Mouse (Mus musculus): ENCODE measurements around the gene Hspa8. TPM values are rescaled to one million over a fixed set of nuclear protein-coding genes. Genes with fewer than 3 reads are reported as not detected.
A peak's percentile ranks its signal among the peaks of the same experiment; 100 is the strongest.
"Not testable (repeated sequence)": the region's sequence is repeated elsewhere in the genome, so short reads cannot be mapped to it uniquely, and the experiment has no call there.

Gene Hspa8
- polyA plus RNA-seq, 1 experiment from 2014 or later = 3,368 TPM

GRCm38 (mm10) chr9:40773869-40774268, 26.9 kb upstream of the Hspa8 start:
- H3K4me1 ChIP-seq = peaks cover 5% of the 10 kb centered on the region
- H3K36me3 ChIP-seq = no peaks in the 10 kb centered on the region
- H3K27me3 ChIP-seq (ENCODE audit: insufficient read depth, poor library complexity, severe bottlenecking) = no peaks in the 10 kb centered on the region
- H3K9me3 ChIP-seq = no peaks in the 10 kb centered on the region
- 79% methylated on average over 4 of the region's 4 CpGs for WGBS
- DNase-seq (ENCODE audit: low spot score) = no peak
- no peak overlapping the region for H3K4me3 ChIP-seq
- no peak overlapping the region for H3K27ac ChIP-seq

GRCm38 (mm10) chr9:40776044-40776443, 24.7 kb upstream of the Hspa8 start:
- H3K9me3 ChIP-seq = no peaks in the 10 kb centered on the region
- H3K27me3 ChIP-seq (ENCODE audit: insufficient read depth, poor library complexity, severe bottlenecking) = no peaks in the 10 kb centered on the region
- H3K4me3 ChIP-seq = no peak overlapping the region
- WGBS = 45% methylated on average over 1 of the region's 1 CpGs
- peaks cover 3% of the 10 kb centered on the region; the same call in 1 of the 2 replicates for H3K4me1 ChIP-seq
- no peak for DNase-seq (ENCODE audit: low spot score)
- H3K36me3 ChIP-seq = no peaks in the 10 kb centered on the region
- H3K27ac ChIP-seq = no peak overlapping the region

GRCm38 (mm10) chr9:40776459-40777248, 24.1 kb upstream of the Hspa8 start:
- Histone ChIP-seq H3K36me3 (no peaks in the 10 kb centered on the region), H3K27ac (no peak overlapping the region), H3K4me1 (peaks cover 8% of the 10 kb centered on the region), H3K27me3 (ENCODE audit: insufficient read depth, poor library complexity, severe bottlenecking) (no peaks in the 10 kb centered on the region), H3K4me3 (no peak overlapping the region), H3K9me3 (no peaks in the 10 kb centered on the region)
- DNase-seq (ENCODE audit: low spot score) = no peak
- 62% methylated on average over 11 of the region's 11 CpGs for WGBS

GRCm38 (mm10) chr9:40780111-40780510, 20.7 kb upstream of the Hspa8 start:
- 66% methylated on average over 3 of the region's 3 CpGs for WGBS
- Histone ChIP-seq H3K27ac (no peak overlapping the region), H3K4me3 (no peak overlapping the region), H3K4me1 (peaks cover 31% of the 10 kb centered on the region), H3K9me3 (no peaks in the 10 kb centered on the region), H3K27me3 (ENCODE audit: insufficient read depth, poor library complexity, severe bottlenecking) (no peaks in the 10 kb centered on the region), H3K36me3 (0 out of 2 replicates have a peak, but pooled peaks cover 4% of the 10 kb centered on the region)
- no peak for DNase-seq (ENCODE audit: low spot score)

- no peak for DNase-seq (ENCODE audit: low spot score)
- peak overlapping the region; percentile 83 for H3K27ac ChIP-seq
Observed at GRCm38 (mm10) chr9:40780892-40781725, 19.7 kb upstream of the Hspa8 start.

GRCm38 (mm10) chr9:40781726-40782581, 18.8 kb upstream of the Hspa8 start:
- H3K4me3 ChIP-seq = peak overlapping the region; percentile 48
- 26% methylated on average over 26 of the region's 26 CpGs for WGBS
- no peaks in the 10 kb centered on the region for H3K9me3 ChIP-seq
- H3K27me3 ChIP-seq (ENCODE audit: insufficient read depth, poor library complexity, severe bottlenecking) = no peaks in the 10 kb centered on the region
- DNase-seq (ENCODE audit: low spot score) = no peak
- H3K4me1 ChIP-seq = peaks cover 31% of the 10 kb centered on the region
- 0 out of 2 replicates have a peak, but pooled peaks cover 4% of the 10 kb centered on the region for H3K36me3 ChIP-seq
- peak overlapping the region; percentile 83 for H3K27ac ChIP-seq

More at GRCm38 (mm10) chr9:40780892-40781725, 19.7 kb upstream of the Hspa8 start:
- Histone ChIP-seq H3K9me3 (no peaks in the 10 kb centered on the region), H3K4me1 (peaks cover 31% of the 10 kb centered on the region), H3K27me3 (ENCODE audit: insufficient read depth, poor library complexity, severe bottlenecking) (no peaks in the 10 kb centered on the region), H3K4me3 (no peak overlapping the region), H3K36me3 (0 out of 2 replicates have a peak, but pooled peaks cover 4% of the 10 kb centered on the region)
- WGBS = 69% methylated on average over 11 of the region's 11 CpGs

GRCm38 (mm10) chr9:40783641-40784373, 17.0 kb upstream of the Hspa8 start:
- Histone ChIP-seq H3K27ac (peak overlapping the region; percentile 70; the same call in 1 of the 2 replicates), H3K36me3 (0 out of 2 replicates have a peak, but pooled peaks cover 4% of the 10 kb centered on the region), H3K9me3 (no peaks in the 10 kb centered on the region), H3K27me3 (ENCODE audit: insufficient read depth, poor library complexity, severe bottlenecking) (no peaks in the 10 kb centered on the region), H3K4me1 (peaks cover 31% of the 10 kb centered on the region), H3K4me3 (peak overlapping the region; percentile 41)
- 19% methylated on average over 13 of the region's 13 CpGs for WGBS
- no peak for DNase-seq (ENCODE audit: low spot score)

- Histone ChIP-seq H3K27me3 (ENCODE audit: insufficient read depth, poor library complexity, severe bottlenecking) (no peaks in the 10 kb centered on the region), H3K36me3 (0 out of 2 replicates have a peak, but pooled peaks cover 4% of the 10 kb centered on the region), H3K4me1 (peaks cover 31% of the 10 kb centered on the region), H3K9me3 (no peaks in the 10 kb centered on the region), H3K4me3 (peak overlapping the region; percentile 41), H3K27ac (peak overlapping the region; percentile 70; the same call in 1 of the 2 replicates)
- DNase-seq (ENCODE audit: low spot score) = no peak
- 12% methylated on average over 9 of the region's 9 CpGs for WGBS
Observed at GRCm38 (mm10) chr9:40784374-40784967, 16.3 kb upstream of the Hspa8 start.

GRCm38 (mm10) chr9:40785452-40785851, 15.3 kb upstream of the Hspa8 start:
- no peak overlapping the region for H3K4me3 ChIP-seq
- 81% methylated on average over 6 of the region's 6 CpGs for WGBS
- H3K27me3 ChIP-seq (ENCODE audit: insufficient read depth, poor library complexity, severe bottlenecking) = no peaks in the 10 kb centered on the region
- H3K9me3 ChIP-seq = no peaks in the 10 kb centered on the region
- DNase-seq (ENCODE audit: low spot score) = no peak
- H3K27ac ChIP-seq = no peak overlapping the region
- H3K36me3 ChIP-seq = 0 out of 2 replicates have a peak, but pooled peaks cover 4% of the 10 kb centered on the region
- H3K4me1 ChIP-seq = peaks cover 31% of the 10 kb centered on the region

GRCm38 (mm10) chr9:40786820-40787219, 14.0 kb upstream of the Hspa8 start:
- not testable (repeated sequence) for H3K27ac ChIP-seq; DNase-seq (ENCODE audit: low spot score); H3K9me3 ChIP-seq; H3K27me3 ChIP-seq (ENCODE audit: insufficient read depth, poor library complexity, severe bottlenecking); H3K36me3 ChIP-seq; H3K4me3 ChIP-seq
- 93% methylated on average over 6 of the region's 6 CpGs for WGBS
- H3K4me1 ChIP-seq = peaks cover 21% of the 10 kb centered on the region

GRCm38 (mm10) chr9:40791864-40792633, 8.7 kb upstream of the Hspa8 start:
- Histone ChIP-seq H3K27ac (no peak overlapping the region), H3K4me3 (no peak overlapping the region), H3K27me3 (ENCODE audit: insufficient read depth, poor library complexity, severe bottlenecking) (no peaks in the 10 kb centered on the region), H3K36me3 (no peaks in the 10 kb centered on the region), H3K9me3 (no peaks in the 10 kb centered on the region), H3K4me1 (peaks cover 22% of the 10 kb centered on the region)
- no peak for DNase-seq (ENCODE audit: low spot score)
- WGBS = 70% methylated on average over 6 of the region's 6 CpGs

Data from heart, embryonic 10.5 days (tissue).